Mouse (Mus musculus): Measurements from ENCODE around the gene Kel.

Kel gene

DNA sequence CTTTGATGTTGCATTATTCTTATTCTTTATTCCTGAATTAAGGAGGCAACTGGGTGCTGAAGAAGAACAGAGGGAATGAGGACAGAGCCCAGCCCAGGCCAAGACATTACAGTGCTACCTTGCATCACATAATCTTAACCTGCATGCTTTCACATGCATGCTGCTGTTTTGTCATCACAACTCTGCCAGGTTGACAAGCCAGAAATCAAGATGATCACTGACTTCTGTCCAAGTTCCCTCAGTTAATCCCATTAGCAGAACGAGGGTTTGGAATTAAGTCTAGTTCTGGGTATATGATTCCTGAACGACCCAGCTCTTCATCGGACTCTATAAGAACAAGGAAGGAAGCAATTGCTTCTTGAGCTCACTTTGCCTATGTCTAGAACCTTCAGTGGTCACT lies 57.9 kb downstream of the Kel start:
- no peak for DNase-seq (ENCODE audit: low read depth, low spot score)

- no peak for DNase-seq (ENCODE audit: low read depth, low spot score)
Observed at GRCm38 (mm10) chr6:41643227-41643626, 60.9 kb downstream of the Kel start.

GRCm38 (mm10) chr6:41642765-41643164 lies 61.4 kb downstream of the Kel start:
- DNase-seq (ENCODE audit: low read depth, low spot score), result no peak

- DNase-seq (ENCODE audit: low read depth, low spot score), result no peak
Observed at GRCm38 (mm10) chr6:41641173-41641866, 62.8 kb downstream of the Kel start.

- no peak for DNase-seq (ENCODE audit: low read depth, low spot score)
Observed at GRCm38 (mm10) chr6:41640449-41640848, 63.7 kb downstream of the Kel start.

DNA sequence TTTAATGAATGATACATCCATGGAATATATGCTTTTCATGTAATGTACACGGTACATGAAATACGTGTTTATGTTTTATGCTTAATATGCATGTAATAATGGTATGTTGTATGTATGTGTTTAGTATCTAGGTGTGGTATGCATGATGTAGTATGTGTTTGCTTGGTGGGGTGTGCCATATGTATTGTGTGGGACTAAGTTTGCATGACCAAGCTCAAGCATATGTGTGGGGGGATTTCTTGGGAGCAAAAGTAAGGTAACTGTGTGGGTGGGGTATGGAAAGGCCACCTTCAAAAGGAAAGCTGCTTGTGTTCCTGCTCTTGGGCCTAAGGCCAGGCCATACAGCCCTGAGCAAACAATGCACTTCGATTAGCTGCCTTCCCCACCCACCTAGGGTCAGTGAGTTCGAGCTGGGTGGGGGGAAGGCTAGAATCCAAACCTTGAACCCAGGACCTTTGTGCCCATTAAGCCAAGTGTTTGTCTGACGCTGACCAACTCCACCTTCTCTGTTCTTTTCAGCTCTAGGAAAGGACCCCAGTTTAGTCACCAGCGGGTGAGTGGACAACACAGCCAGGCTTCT lies 66.1 kb downstream of the Kel start:
- DNase-seq (ENCODE audit: low read depth, low spot score), result no peak

- DNase-seq (ENCODE audit: low read depth, low spot score), result no peak
Observed at GRCm38 (mm10) chr6:41637393-41637792, 66.7 kb downstream of the Kel start.

Data from ES-CJ7 (cell line).